Mouse (Mus musculus): ENCODE results near the gene Tspan3.
A peak's percentile ranks its signal among the peaks of the same experiment; 100 is the strongest.

Tspan3 gene

DNA sequence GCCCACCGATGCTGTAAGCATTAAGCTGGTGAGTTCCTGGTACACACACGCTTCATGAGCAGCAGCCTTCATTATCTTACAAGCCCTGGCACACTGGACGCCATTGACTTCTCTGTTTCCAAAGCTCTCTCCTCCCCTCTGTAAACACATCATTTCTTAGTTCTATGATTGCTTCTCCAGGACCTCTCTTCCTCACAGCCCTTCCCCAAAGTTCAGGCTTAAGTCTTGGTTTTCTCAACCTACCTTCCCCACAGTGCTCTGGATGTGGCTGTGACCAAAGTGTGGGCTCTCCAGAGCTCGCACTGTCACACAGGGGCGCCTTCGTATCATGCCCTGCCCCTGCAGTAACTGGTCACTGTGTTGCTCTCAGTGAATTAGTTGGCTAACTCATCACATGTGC is at the start of gene Tspan3:
TSS of gene Tspan3 (minus strand) at position 101 of the 400 bp plus-strand sequence.
- no peak for DNase-seq (ENCODE audit: extremely low spot score, low spot score)

DNA sequence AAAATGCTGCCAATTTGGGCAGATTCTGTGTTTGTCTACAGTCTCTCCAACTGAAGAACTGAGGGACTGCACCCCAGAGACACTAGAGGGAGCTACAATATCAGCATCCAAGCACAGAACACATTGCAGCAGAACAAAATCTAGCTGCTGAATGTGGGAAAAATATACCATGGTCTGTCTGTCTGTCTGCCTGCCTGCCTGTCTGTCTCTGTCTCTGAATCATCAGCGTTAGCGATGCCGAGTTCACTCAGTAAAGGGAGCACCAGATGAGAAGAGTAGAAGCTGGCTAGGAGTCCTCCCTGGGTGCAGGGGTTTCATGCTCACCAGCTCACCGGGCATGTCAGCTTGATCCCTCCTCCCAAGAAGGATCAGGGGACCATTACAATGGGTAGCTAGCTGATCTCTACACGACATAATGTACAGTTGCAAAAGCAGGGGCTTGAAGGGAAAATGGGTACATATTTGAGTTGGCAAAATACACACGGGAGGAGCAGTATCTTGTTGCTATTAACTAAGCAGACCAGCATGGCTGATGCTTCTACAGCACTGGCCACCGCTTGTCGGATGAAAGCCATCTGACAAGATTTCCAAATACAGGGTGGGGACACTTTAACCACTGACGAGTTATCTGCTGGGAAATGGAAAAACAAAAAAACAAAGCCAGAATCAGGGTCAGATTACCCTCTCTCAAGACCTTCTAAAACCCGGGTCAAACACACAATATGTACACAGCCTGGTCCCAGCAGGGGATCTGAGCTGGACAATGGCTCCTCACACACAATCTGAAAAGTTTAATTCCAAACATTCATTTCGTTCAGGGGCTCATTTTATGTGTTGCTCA is 48.4 kb upstream of the Tspan3 start:
- DNase-seq (ENCODE audit: extremely low spot score, low spot score): peak; percentile 46

DNA sequence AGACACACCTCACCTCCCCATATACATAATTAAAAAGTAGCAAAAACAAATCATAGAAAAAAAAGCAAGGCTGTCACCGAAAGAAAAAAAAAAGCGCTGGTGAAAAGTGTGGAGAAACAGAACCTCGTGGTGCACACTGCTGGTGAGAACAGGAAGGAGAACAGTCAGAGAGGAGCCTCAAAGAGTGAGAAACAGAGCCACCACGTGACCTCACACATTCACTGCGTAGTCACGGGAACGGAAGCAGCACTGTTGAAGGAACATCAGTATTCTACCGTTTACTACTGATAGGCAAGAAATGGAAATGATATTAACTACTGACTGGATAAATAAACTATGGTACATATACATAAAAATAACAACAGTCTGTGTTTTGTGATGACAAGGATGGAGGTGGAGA is 43.5 kb upstream of the Tspan3 start:
- no peak for DNase-seq (ENCODE audit: extremely low spot score, low spot score)

DNA sequence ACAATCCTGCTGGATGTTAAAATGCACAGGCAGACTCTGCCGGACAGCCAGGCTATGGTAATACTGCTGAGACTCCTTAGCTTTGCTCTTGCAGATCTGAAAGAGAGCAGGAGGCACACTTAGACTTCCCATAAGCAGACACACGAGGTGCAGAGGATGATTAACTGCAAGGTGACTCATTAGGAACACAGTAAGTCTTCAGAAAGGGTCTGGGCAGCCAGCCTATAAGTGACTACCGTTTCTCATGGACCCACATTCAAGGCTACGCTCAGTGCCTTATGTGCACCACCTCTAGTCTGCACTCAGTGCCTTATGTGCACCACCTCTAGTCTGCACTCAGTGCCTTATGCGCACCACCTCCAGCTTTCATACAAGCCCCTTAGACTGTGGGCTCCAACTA is 42.2 kb upstream of the Tspan3 start:
- DNase-seq (ENCODE audit: extremely low spot score, low spot score): no peak

DNA sequence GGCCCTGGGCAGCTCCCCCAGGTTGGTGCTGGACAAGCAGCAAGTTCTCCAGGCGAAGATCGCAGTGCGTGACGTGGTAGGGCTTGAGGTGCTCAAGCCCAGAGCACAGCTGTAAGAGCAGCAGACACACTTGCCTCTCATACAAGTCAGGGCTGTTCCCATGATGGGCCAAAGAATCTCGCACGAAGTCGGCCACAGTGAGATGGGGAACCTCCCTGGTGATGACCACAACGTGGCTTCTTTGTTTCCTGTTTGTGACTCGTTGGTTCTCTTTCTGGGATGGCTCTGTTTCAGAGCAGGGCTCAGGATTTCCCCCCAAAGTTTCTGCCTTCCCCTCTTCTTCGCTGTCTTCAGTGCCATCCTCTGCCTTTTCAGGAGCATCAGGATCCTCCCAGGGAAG is 41.8 kb upstream of the Tspan3 start:
- DNase-seq (ENCODE audit: extremely low spot score, low spot score): no peak

DNA sequence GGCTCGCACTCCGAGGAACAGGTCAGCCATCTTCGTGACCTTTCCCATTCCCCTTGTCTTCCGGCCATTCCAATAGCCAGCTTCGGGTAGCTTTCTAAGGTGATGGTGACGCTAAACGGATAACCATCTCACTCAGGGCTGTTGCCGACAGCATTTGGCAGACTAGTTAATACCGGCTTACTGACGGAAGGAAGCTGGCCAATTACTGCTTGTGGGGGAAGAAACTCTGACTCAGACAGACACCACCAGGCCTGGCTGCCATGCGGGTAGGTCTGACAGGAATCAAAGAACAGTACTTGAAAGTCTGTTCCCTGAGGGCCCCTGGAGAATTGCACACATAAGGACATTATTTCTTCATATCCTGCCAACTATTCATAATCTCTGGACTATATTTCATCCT is 40.1 kb upstream of the Tspan3 start:
- DNase-seq (ENCODE audit: extremely low spot score, low spot score): no peak

DNA sequence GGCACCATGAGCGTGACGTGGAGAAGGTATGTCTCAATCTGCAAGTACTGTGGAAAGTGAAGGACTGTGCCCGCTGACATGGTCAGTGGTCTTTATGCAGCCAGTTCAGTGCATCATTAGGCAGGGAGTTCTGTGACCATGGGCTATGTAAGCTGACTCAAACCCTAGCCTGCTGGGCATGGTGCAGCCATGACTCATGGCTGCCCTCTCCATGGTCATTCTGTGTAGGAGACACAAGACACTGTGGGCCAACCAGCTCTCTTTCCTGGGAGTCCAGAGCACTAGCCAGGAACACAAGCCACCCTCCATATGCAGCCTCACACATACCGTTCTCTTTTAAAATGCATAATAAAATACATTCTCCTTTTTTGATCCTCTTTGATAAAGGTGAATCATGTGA is 39.0 kb upstream of the Tspan3 start:
- DNase-seq (ENCODE audit: extremely low spot score, low spot score): no peak

DNA sequence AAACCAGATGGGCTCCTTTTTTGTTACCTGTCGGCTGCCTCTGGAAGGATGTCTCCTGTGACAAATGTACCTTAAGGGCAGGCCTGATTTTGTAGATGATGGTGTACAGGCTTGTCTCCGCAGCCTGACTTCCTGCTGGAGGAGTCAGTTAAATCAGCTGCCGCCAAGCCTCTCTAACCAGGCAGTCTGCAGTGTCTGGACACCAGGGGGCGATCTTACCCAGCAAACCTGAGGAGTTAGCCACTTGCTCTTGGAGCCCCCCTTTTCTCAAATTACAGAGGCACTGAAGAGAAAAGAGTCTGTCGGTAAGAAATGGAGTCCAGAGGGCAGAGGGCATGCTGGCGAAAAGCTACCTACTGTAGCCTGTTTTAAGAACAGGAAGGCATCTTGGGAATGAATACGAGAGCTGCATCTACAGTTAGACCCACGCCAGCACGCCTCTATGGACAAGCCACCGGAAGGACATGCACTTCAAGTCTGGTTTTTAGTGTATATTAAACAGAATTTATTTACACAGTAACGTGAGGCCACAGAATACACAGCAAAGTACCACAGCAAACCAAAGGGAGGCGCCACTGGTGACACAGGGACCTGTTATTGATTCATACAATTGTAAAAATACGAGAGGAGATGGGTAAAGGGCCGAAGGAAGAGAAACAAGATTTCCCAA is 35.5 kb upstream of the Tspan3 start:
- peak; percentile 91 for DNase-seq (ENCODE audit: extremely low spot score, low spot score)

DNA sequence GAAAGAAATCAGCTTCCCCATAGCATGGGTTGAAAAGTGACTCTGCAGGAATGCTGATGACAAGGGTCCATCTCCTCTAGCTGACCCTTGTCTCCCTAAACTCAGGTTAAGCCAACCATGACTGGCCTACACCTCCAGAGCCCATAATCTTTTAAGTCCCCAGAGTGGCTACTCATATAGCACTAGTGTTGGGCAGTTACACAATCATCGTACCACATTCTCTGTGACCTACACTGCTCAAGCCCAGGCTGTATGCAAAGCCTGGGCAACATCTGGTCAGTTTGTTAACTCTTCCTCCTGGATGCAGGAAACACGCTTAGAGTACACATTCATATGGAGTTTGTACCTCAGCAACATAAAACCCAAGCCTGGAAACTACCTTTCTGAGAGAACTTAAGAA is 34.9 kb upstream of the Tspan3 start:
- no peak for DNase-seq (ENCODE audit: extremely low spot score, low spot score)

DNA sequence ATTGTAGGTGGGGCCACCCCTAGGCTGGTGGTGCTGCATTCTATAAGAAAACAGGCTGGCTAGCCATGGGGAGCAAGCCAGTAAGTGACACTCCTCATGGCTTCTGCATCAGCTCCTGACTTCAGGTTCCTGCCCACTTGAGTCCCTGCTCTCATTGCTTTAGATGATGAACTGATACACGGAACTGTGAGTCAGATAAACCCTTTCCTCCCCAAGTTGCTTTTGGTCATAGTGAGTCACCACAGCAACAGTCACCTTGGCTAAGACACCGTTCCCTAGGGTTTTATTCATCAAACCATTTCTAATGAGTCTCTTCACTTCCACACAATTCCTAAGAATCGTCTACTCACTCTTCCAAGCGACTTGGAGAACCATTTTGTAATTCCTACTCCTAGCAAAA is 31.6 kb upstream of the Tspan3 start:
- no peak for DNase-seq (ENCODE audit: extremely low spot score, low spot score)

DNA sequence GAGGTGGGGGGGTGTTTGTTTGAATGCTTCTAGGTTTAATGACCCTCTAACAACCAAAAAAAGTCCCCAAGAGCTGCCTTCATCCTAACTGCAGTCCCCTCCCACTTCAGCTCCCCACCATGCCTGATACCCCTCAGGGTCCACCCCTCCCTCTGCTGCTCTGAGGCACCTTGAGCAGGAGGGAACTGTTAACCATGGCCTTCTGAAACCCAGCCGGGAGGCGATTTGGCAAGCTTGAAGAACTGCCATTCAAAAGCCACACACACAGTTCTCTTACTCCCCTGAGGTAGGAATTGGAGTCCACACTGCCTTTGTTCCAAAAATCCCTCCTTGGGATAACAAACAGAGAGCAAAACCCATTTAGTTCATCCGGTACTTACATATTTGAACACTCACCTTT is 29.9 kb upstream of the Tspan3 start:
- no peak for DNase-seq (ENCODE audit: extremely low spot score, low spot score)

DNA sequence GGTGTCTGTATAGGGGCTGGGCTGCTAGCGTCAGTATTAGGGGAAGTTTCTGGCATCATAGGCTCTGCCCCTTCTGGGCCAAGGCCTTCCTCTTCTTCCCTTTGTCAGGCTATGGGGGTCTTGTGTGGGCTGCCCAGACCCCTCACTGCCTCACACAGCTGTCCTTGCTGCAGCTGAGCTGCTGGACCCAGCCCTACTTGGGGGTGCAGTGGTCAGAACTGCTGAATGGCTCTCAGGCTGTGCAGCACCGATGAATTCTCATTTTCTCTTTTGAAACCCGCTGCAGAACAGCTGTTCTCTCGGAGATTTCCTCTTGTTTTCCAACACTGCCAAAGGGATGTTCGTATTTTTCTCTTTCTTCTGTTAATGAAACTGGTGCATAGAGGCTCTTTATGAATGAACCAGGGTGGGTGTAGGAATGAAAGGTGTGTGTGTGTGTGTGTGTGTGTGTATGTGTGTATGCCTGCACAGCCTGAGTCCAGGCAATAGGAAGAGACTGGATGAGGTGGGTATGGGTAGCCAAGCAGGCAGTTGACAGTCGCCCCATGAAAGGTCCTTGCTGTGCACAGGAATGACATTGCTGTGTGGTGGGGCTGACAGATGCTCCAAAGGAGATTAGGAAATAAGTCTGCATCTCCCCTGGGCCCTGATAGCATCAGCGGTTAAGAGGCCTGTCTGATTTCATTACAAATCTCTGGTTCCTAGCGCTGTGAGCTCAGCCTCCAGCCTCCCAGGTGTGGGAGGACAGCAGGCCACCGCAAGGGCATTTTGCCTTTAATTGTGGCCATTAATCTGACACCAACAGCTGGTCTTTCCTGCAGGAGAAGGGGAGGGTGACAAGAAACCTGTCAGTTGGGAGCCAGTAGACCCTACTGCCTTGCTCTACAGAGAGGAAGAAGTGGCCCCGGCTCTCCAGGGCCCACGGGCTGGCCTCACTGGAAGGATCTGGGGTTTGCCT is 26.5 kb upstream of the Tspan3 start:
- DNase-seq (ENCODE audit: extremely low spot score, low spot score): no peak

DNA sequence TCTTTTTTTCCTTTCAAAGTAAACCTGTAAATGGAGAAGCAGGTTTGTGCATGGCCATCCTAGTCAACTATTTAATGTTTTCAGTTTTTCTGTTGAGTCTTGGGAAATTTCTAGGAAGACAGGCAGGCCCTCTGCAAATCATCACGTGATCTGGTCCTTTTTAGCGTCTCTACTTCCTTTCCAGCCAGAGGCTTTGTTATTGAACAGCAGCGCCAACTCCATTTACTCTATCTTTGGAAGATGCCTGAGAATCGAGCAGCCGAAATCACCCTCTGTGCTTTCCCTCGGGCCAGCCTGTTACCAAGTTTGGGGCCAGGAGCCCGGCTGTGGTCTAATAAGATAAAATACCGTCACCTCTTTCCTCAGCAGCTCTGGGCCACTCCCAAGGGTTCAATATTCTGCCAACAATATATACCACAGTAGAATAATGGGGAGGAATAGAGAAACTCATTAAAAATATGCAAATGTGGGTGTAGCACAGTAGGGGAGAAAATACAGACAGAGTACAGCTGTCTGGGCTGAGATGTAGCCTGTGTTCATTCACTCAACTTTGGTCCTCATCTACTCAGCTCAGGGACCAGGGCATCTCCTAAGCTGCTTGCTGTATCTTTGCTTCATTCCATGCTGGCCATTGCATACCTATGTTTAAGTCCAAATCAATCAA is 15.0 kb upstream of the Tspan3 start:
- no peak for DNase-seq (ENCODE audit: extremely low spot score, low spot score)

DNA sequence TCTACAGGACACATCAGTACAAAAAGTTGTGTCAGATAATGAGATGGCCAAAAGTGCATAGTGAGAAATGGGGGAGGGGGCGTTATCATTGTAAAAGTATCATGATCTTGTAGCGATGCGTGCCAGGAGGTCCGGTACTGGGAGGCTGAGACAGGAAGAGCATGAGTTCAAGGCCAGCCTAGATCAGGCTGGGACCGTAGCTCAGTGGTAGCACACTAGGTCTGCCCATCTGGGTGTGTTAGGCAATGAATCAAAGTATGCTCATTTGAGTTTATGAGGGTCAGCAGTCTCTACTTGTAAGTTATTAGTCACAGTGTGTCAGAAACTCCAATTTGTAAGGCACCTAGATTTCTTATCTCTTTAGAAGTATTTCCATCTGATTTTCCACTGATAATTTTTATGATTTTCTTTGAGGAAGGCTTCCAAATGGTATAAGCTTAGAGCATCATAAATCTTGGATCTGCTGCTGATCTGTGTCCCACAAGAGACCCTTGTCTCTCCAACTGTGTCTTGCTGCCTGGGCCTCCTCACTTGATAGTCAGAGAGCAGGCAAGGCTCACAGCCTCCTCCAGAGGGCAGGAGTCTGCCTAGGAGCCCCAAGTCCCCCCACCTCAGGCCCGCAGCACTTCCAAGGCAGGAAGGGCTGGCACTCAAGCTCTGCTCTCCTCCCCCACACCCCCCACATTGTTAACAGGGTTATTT is 14.3 kb upstream of the Tspan3 start:
- DNase-seq (ENCODE audit: extremely low spot score, low spot score): no peak

DNA sequence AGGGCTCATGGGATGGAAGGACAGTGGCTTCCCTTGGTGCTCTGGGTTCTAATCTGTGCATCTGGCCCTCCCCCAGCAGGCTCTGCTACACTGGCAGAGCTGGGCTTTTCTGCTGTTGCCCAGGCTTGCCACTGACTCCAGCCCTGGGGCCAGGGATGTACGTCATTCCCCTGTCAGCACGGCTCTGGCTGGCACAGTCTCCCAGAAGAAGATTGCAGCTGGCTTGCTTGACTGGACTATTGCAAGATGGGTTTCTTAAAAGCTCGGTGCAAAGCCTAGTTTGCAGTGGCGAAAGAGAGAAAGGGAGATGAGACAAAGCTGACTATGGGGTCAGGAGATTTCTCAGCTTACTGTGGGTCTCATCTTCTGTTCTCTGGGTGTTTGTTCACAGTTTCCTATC is 12.1 kb upstream of the Tspan3 start:
- no peak for DNase-seq (ENCODE audit: extremely low spot score, low spot score)

DNA sequence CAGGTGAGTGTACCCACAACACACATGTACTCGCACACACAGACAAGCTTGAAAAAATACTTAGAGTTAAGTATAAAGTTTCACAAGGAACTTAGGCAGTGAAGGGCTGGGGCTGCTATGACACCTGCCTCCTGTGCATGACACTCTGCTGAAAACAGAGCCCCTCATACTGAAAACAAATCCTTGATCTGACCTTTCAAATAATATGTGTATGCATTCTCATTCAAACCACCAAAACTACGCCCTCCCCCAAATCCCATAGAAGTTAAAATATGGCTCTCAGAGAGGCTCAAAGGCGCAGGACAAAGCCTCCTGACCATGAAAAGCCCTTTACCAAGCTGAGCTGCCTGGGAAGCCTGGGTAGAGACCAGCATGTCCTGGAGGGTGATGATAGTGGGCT is 10.0 kb upstream of the Tspan3 start:
- DNase-seq (ENCODE audit: extremely low spot score, low spot score): no peak

DNA sequence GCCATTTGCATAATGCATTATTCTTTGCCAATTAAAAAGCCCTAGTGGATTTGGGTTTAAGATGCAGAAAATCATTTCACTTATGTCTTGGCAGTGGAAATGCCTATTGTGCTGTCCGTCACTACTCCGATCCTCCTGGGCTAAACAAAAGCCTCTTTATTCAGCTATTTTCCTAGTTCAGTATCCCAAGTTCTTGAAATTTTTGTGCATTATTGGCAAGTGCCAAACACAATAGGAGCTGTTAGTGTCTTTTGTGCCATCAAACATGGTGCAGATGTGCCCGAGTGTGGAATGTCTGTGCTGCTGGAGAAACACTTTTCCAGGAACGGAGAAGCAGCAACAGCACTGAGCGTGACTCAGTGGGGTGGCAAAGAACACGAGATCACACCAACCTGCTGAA is 2.4 kb upstream of the Tspan3 start:
- DNase-seq (ENCODE audit: extremely low spot score, low spot score): no peak

DNA sequence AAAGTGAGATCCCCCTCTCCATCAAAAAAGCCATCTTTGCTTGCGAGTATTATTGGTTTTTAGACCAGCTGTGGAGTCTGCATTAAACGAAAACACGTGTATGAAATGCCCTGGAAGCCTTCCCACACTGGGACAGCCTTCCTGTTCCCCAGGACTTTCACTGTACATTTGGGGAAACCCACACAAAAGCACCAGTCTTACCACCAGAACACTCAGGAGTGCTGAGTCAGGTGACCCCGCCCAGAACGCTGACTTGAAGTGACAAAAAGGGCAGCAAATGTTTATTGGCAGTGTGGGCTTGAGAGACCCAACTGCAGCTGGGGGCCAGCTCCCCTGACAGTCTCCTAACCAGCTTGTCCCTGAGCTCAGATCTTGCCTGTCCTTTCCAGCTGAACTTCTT is 884 bp upstream of the Tspan3 start:
- DNase-seq (ENCODE audit: extremely low spot score, low spot score): no peak

DNA sequence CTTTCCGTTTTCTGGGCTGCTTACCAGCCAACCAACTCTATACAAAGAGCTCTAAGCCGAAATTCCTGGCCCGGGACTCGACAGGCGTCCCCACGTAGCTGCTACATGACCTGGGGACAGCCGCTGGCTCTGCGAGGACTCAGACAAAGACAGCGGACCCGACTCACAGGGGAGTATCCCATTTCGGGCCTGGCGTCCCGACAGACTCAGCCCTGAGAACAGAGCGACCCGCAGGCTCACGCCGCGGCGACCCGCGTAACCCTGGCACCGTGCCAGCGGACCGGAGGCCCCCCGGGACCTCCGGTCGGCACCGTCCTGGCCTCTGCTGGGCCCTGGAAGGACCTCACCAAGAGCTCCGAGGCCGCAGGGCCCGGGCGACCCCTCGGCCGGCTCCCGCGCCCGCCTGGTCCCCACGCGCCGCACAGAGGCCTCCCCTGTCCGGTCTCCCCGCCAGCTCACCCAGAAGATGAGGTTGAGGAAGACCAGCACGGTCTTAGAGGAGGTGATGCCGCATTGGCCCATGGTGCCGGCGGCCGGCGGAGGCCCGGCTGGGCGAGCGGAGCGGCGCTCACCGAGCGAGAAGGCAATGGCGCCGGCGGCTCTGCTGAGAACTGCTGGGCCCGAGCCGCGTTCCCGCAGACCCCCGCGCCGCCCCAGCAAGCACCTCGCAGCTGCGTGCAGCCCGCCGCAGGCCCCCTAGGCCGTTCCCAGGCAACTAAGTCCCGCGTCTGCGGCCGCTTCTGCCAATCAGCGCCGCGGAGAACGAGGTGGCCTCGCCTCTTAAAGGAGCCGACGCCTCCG is 4.7 kb downstream of the Tspan3 start:
- peak; percentile 91 for DNase-seq (ENCODE audit: extremely low spot score, low spot score)

DNA sequence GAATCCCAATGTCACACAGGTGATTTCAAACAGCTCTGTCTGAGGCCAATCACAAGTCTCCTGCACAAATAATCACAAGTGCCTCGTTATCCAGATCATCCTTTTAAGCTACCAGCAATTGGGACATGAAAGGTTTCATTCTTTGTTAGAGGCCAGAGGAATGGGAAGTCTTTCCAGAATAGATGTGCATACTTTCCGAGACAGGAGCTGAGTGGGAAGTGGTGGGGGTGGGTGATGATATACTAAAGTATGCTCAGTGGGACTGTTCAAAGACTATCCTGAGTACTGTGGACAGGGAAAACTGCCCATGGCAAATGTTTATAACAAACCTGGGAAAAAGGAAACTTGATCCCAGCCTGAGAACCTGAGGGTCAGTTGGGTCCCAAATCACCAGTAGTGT is 5.8 kb downstream of the Tspan3 start:
- DNase-seq (ENCODE audit: extremely low spot score, low spot score): no peak
